Mouse (Mus musculus) ES-E14 (cell line): ENCODE results near the gene Rbl1.

Source experiments
- CHD2 ChIP-seq: IDR thresholded peaks from 2 replicates; pipeline ENCODE4 v1.6.1; 2014; ENCODE audit warnings: mild to moderate bottlenecking, low read depth, low read length, inconsistent platforms
- ZC3H11A ChIP-seq: IDR thresholded peaks from 2 replicates; pipeline ENCODE4 v1.6.1; 2012; ENCODE audit warnings: low read depth, mild to moderate bottlenecking, inconsistent platforms, low read length, borderline replicate concordance

GRCm38 (mm10) chr2:157166371-157167080 is 37.8 kb downstream of the Rbl1 start:
- no peak for TF ChIP-seq ZC3H11A
- no peak for TF ChIP-seq CHD2
